Mouse (Mus musculus) megakaryocyte, adult 5-6 weeks (primary cell): ENCODE data around the gene Hadh. TPM values are rescaled to one million over a fixed set of nuclear protein-coding genes. Genes with fewer than 3 reads are reported as not detected.

Experiments
- ATAC-seq: 2 replicates; pipeline ENCODE4 v1.8.0; 2016; ENCODE audit warnings: mild to moderate bottlenecking, inconsistent platforms; ENCODE audit not compliant: poor library complexity, severe bottlenecking
- total RNA-seq, 2 experiments: library from RNA; stranded (forward) in 1 of 2; stranded (reverse) in 1 of 2; fragments of 153-499, 151-499 nt in 1 of 2; fragments of 221-1000, 200-1000 nt in 1 of 2; gene quantifications; 2 replicates each; pipeline versions ENCODE4 v1.2.3 to v1.2.4; 2015 to 2017

The Hadh gene
- total RNA-seq, 2 experiments from 2014 or later, result 26.0 to 34.4 TPM

- ATAC-seq, result peak; percentile 89
Observed at GRCm38 (mm10) chr3:131237785-131238633, 33.9 kb downstream of the Hadh start.

- no peak for ATAC-seq
Observed at GRCm38 (mm10) chr3:131237061-131237460, 34.8 kb downstream of the Hadh start.

GRCm38 (mm10) chr3:131228083-131228482 is 43.8 kb downstream of the Hadh start:
- 0 out of 2 replicates have a peak, but pooled peaks have one; percentile 43 for ATAC-seq

GRCm38 (mm10) chr3:131218636-131219390 is 53.1 kb downstream of the Hadh start:
- no peak for ATAC-seq

GRCm38 (mm10) chr3:131214841-131215240 is 57.1 kb downstream of the Hadh start:
- no peak for ATAC-seq

GRCm38 (mm10) chr3:131214060-131214658 is 57.7 kb downstream of the Hadh start:
- no peak for ATAC-seq

GRCm38 (mm10) chr3:131212200-131212599 is 59.7 kb downstream of the Hadh start:
- ATAC-seq, result no peak

GRCm38 (mm10) chr3:131208265-131208891 is 63.5 kb downstream of the Hadh start:
- ATAC-seq, result peak; percentile 97

GRCm38 (mm10) chr3:131207846-131208245 is 64.1 kb downstream of the Hadh start:
- no peak for ATAC-seq

GRCm38 (mm10) chr3:131202311-131202710 is 69.6 kb downstream of the Hadh start:
- no peak for ATAC-seq

GRCm38 (mm10) chr3:131199590-131200288 is 72.2 kb downstream of the Hadh start:
- no peak for ATAC-seq

GRCm38 (mm10) chr3:131198991-131199390 is 72.9 kb downstream of the Hadh start:
- ATAC-seq, result no peak

GRCm38 (mm10) chr3:131196507-131197019 is 75.3 kb downstream of the Hadh start:
- ATAC-seq, result no peak

GRCm38 (mm10) chr3:131196050-131196449 is 75.9 kb downstream of the Hadh start:
- ATAC-seq, result no peak

GRCm38 (mm10) chr3:131191454-131191853 is 80.4 kb downstream of the Hadh start:
- no peak for ATAC-seq

- ATAC-seq, result no peak
Observed at GRCm38 (mm10) chr3:131190671-131191367, 81.1 kb downstream of the Hadh start.

GRCm38 (mm10) chr3:131190239-131190638 is 81.7 kb downstream of the Hadh start:
- no peak for ATAC-seq

GRCm38 (mm10) chr3:131186193-131186592 is 85.7 kb downstream of the Hadh start:
- ATAC-seq, result no peak
